Mouse (Mus musculus) embryonic fibroblast, embryonic 13.5 days (primary cell): Measurements from ENCODE around the gene Fem1b. TPM values are rescaled to one million over a fixed set of nuclear protein-coding genes. Genes with fewer than 3 reads are reported as not detected.
"Not testable (repeated sequence)": the region's sequence is repeated elsewhere in the genome, so short reads cannot be mapped to it uniquely, and the experiment has no call there.

ENCODE experiments used
- H3K27ac ChIP-seq: 2 replicates; pipeline ENCODE4 v1.5.1; 2012; ENCODE audit warnings: low read length, control low read depth, inconsistent platforms; ENCODE audit not compliant: insufficient read depth
- H3K4me1 ChIP-seq: 2 replicates; pipeline ENCODE4 v1.6.1; 2011; ENCODE audit warnings: low read length; ENCODE audit not compliant: control insufficient read depth, insufficient read depth
- H3K4me3 ChIP-seq: 2 replicates; pipeline ENCODE4 v1.5.1; 2011; ENCODE audit warnings: mild to moderate bottlenecking, control low read depth, low read length; ENCODE audit not compliant: insufficient read depth
- CTCF ChIP-seq: IDR thresholded peaks from 2 replicates; pipeline ENCODE4 v1.5.1; 2011; ENCODE audit warnings: mild to moderate bottlenecking, control low read depth, low read length, moderate library complexity, borderline replicate concordance; ENCODE audit not compliant: insufficient read depth
- POLR2A ChIP-seq: IDR thresholded peaks from 2 replicates; pipeline ENCODE4 v1.6.1; 2011; ENCODE audit warnings: low read depth, mild to moderate bottlenecking, control low read depth, low read length, moderate library complexity
- polyA plus RNA-seq: library from polyadenylated mRNA; stranded (reverse); fragments of >200 nt; gene quantifications from 2 replicates; pipeline ENCODE4 v1.2.4, GENCODE M21; 2011; ENCODE audit warnings: low read depth; ENCODE audit not compliant: missing spikeins, insufficient read length

Fem1b gene
- 37.3 and 41.2 TPM in 2 replicates for polyA plus RNA-seq

GRCm38 (mm10) chr9:62811516-62812121 lies at the start of gene Fem1b:
Fem1b (minus strand) TSS chr9:62811934.
- TF ChIP-seq CTCF (no peak), POLR2A (peak; percentile 96)
- H3K4me3 ChIP-seq, result peak within 1 kb of the TSS; percentile 62
- H3K4me1 ChIP-seq, result peaks cover 7% of the 10 kb centered on the region
- peak within 1 kb of the TSS; percentile 97 for H3K27ac ChIP-seq

- H3K4me3 ChIP-seq, result no peak overlapping the region
- TF ChIP-seq CTCF, result no peak
- TF ChIP-seq POLR2A, result no peak
- no peak overlapping the region for H3K27ac ChIP-seq
- H3K4me1 ChIP-seq, result 0 out of 2 replicates have a peak, but pooled peaks cover 4% of the 10 kb centered on the region
Measured at GRCm38 (mm10) chr9:62860866-62861265, 49.1 kb upstream of the Fem1b start.

GRCm38 (mm10) chr9:62860102-62860501 lies 48.4 kb upstream of the Fem1b start:
- H3K4me1 ChIP-seq, H3K27ac ChIP-seq, H3K4me3 ChIP-seq: not testable (repeated sequence)

DNA sequence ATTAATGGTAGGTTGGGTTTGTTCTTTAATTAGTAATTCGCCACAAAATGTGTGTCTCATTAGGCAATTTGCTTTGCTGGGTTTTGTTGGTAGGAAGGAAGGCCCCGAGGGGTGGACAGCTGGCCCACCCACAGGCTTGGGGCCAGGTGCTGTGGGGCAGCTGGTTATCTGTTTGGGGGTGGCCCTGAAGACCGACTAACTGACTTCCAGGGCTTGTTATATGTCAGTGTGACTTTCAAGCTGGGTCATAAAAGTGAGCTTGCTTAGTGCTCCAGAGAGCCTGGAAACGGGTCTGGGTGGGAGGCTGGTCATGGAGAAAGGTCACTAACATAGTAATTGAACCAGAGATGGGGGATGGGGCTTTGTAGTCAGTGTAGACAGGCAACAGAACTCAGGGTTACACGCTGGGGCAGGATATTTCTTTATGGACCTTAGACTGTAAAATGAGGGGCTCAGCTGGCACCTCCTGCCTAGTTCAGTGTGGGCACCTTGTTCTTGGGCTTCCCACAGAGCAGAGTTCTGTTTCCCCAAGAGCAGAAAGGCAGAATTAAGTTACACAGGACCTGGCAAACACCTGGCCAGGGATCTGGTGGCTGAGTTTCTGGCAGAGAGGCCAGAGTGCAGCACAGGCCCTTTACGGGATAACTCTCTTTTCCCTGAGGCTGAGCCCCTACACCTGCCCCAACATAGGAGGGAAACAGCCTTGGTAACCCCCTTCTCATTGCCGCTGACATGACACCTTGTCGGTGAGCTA lies 46.7 kb upstream of the Fem1b start:
- H3K4me3 ChIP-seq, result no peak overlapping the region
- 0 out of 2 replicates have a peak, but pooled peaks cover 4% of the 10 kb centered on the region for H3K4me1 ChIP-seq
- 0 out of 2 replicates have a peak overlapping the region, but pooled peaks have one; percentile 32 for H3K27ac ChIP-seq
- TF ChIP-seq POLR2A (no peak), CTCF (no peak)

DNA sequence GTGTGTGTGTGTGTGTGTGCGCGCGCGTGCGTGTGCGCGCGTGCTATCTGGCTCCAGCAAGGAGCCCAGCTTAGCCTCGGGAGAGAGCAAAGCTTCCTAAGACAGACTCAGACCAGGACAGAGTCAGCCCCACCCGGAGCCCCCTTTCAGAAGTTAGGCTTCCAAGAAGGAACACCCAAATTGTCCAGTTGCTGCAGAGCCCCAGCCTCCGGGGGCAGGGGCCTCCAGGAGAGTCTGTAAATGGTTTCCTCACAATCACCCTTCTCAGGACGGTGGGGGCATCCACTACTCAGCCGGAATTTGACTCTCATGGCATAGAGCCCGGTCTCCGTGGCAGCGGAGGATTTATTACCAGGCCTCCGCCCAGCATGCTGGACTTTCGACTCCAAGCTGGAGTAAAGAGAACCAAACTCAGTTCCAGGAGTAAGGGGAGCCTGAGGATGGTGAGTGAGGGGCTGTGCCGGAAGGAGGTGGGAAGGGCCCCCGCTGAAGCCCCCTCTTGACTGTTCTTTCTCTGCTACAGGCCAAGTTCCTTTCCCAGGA lies 46.1 kb upstream of the Fem1b start, which contains the start of gene Calml4:
Gene Calml4 (plus strand): TSS at position 362 of the 543 bp plus-strand sequence.
- no peak within 1 kb of the TSS for H3K4me3 ChIP-seq
- H3K27ac ChIP-seq, result peak within 1 kb of the TSS; percentile 34; the same call in 1 of the 2 replicates
- H3K4me1 ChIP-seq, result 0 out of 2 replicates have a peak, but pooled peaks cover 4% of the 10 kb centered on the region
- TF ChIP-seq CTCF (no peak), POLR2A (no peak)

GRCm38 (mm10) chr9:62857216-62857615 lies 45.5 kb upstream of the Fem1b start:
- no peak overlapping the region for H3K4me3 ChIP-seq
- 0 out of 2 replicates have a peak, but pooled peaks cover 4% of the 10 kb centered on the region for H3K4me1 ChIP-seq
- TF ChIP-seq POLR2A (no peak), CTCF (no peak)
- H3K27ac ChIP-seq, result no peak overlapping the region

- H3K4me3 ChIP-seq, result no peak overlapping the region
Measured at GRCm38 (mm10) chr9:62854483-62854882, 42.7 kb upstream of the Fem1b start.

DNA sequence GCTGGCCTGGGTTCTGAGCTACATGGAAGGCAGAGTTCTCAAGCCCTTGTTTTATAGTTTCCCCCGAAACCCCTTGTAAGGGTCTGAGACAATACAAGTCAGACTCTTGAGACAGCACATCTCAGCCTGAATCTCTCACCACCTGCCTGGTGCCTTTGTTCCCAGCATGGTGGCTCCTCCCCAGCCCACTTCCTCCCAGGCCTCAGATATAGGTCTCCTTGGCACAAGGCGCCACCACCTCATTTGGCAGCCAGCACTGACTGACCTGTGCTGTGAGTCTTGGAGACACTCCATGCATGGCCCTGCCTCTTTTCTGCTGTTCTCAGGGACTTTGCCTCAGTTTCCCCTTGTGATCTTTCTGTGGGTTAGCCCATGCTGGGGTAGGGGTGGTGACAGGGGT lies 39.8 kb upstream of the Fem1b start:
- no peak overlapping the region for H3K4me3 ChIP-seq
- H3K27ac ChIP-seq, result no peak overlapping the region
- TF ChIP-seq CTCF, result no peak
- no peak for TF ChIP-seq POLR2A
- no peaks in the 10 kb centered on the region for H3K4me1 ChIP-seq

More at GRCm38 (mm10) chr9:62854483-62854882, 42.7 kb upstream of the Fem1b start:
- no peak for TF ChIP-seq CTCF
- TF ChIP-seq POLR2A, result no peak
- Histone ChIP-seq H3K27ac (no peak overlapping the region), H3K4me1 (0 out of 2 replicates have a peak, but pooled peaks cover 4% of the 10 kb centered on the region)

- Histone ChIP-seq H3K4me1 (no peaks in the 10 kb centered on the region), H3K27ac (no peak overlapping the region), H3K4me3 (no peak overlapping the region)
- TF ChIP-seq CTCF, result no peak
- no peak for TF ChIP-seq POLR2A
Measured at GRCm38 (mm10) chr9:62848641-62849040, 36.9 kb upstream of the Fem1b start.

DNA sequence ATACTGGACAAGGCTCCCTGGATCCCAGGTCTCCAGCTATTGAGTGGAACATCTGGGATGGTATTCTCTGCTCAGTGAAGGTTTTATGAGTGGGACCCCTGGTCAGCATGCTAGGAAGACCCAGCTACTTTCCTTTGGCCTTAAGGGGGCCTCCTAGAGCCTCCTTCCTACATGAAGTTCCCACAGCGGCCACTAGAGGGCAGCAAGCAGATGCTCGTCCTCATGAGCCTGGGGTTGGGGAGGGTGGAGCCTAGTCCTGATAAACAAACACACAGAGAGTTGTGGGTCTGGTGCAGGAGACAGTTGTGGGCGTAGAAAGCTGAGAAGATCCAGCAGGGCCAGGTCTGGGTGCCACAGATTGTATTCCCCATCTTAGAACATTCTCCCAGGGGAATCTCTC lies 36.0 kb upstream of the Fem1b start:
- TF ChIP-seq POLR2A (no peak), CTCF (peak; percentile 87)
- no peak overlapping the region for H3K27ac ChIP-seq
- H3K4me3 ChIP-seq, result no peak overlapping the region
- H3K4me1 ChIP-seq, result no peaks in the 10 kb centered on the region
